Comparison of ENCODE assay signal across 8 mouse cellular contexts in the genomic region with DNA sequence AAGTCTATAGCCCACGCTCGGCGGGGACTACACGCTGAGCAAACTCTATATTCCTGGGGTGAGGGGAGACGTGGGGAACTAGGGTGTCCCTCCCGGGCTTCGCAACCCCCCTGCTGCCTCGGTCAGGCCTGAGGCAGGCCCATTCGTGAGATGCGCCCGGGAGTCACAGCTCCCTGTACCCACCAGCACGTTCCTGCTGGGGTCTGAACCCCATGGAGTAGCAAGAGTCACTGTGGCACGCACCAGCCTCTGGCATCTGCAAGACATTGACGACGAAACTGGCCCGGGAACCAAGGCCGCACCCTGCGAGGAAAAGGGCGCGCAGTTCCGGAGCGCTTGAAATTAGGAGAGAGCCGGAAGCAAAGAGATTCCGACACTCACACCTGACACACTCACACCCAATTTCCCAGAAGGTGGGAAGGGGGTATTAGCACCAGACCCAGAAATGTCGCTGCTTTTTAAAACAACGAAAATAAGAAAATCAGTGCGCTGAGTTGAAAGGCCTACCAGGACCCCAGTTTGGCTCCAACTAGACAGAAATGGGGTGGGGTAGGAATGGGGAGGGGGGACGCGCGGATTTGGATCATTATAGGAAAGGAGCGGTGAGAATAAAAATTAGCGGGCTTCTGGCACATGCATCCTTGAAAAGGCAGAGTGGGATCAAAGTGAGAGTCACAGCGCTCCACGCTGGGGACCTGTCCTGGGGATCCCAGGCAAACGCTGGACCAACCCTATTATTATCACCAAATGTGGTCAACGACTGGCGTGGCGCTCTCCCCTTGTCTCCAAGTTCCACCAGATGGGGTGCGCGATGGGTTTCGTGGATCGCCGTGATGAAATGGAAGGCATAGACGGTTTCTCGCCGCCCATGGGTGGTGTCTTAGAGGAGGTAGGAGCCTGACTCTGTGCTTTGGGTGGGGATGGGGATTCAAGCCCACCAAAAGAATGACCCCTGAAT. TPM values are rescaled to one million over a fixed set of nuclear protein-coding genes. Genes with fewer than 3 reads are reported as not detected.
A peak's percentile ranks its signal among the peaks of the same experiment; 100 is the strongest.
DNase-seq lines count a peak whose midpoint lies in the region; ATAC-seq and TF ChIP-seq lines count a peak whose summit lies in the region.

No protein-coding gene starts in this region.

- peaks cover 40% of the 10 kb centered on the region for H3K4me1 ChIP-seq in kidney, embryonic 14.5 days (ENCODE audit: control insufficient read depth, insufficient read depth, low read length)
- H3K4me1 ChIP-seq in cortical plate, adult 2 months (ENCODE audit: control insufficient read depth, insufficient read depth, low read length), result peaks cover 7% of the 10 kb centered on the region
- H3K4me1 ChIP-seq in hindbrain, embryonic 12.5 days, result peaks cover 56% of the 10 kb centered on the region
- H3K4me1 ChIP-seq in midbrain, embryonic 16.5 days (ENCODE audit: control insufficient read depth, insufficient read depth, low read length), result peaks cover 37% of the 10 kb centered on the region

- H3K9ac ChIP-seq in kidney, embryonic 14.5 days (ENCODE audit: low read depth, low read length), result no peak overlapping the region
- peak overlapping the region; percentile 54 for H3K9ac ChIP-seq in hindbrain, embryonic 12.5 days
- peak overlapping the region; percentile 62 for H3K9ac ChIP-seq in midbrain, embryonic 16.5 days (ENCODE audit: low read depth, low read length)

- WGBS in kidney, embryonic 14.5 days, result 4% methylated on average over 46 of the region's 46 CpGs
- 1% methylated on average over 46 of the region's 46 CpGs for WGBS in hindbrain, embryonic 12.5 days
- WGBS in midbrain, embryonic 16.5 days, result 3% methylated on average over 46 of the region's 46 CpGs

- peak overlapping the region; percentile 46; the same call in 1 of the 2 replicates for H3K4me2 ChIP-seq in kidney, embryonic 14.5 days (replicated peaks; ENCODE audit: low read depth, low read length)
- H3K4me2 ChIP-seq in hindbrain, embryonic 12.5 days (replicated peaks), result peak overlapping the region; percentile 52
- peak overlapping the region; percentile 80 for H3K4me2 ChIP-seq in midbrain, embryonic 16.5 days (ENCODE audit: low read length)

- peak overlapping the region; percentile 32 for H3K4me3 ChIP-seq in kidney, embryonic 14.5 days (ENCODE audit: low read length)
- H3K4me3 ChIP-seq in cortical plate, adult 2 months (ENCODE audit: insufficient read depth, low read length), result peak overlapping the region; percentile 75
- H3K4me3 ChIP-seq in hindbrain, embryonic 12.5 days, result peak overlapping the region; percentile 27
- peak overlapping the region; percentile 45 for H3K4me3 ChIP-seq in midbrain, embryonic 16.5 days (ENCODE audit: low read depth, low read length)

- no peak for TF ChIP-seq POLR2A in cortical plate, adult 2 months (IDR thresholded peaks at IDR 0.05; ENCODE audit: extremely low read depth, insufficient read depth, low read length)

- TF ChIP-seq CTCF in cortical plate, adult 2 months (IDR thresholded peaks at IDR 0.05; ENCODE audit: extremely low read depth, insufficient read depth, low read length), result no peak

- H3K36me3 ChIP-seq in kidney, embryonic 14.5 days (ENCODE audit: control insufficient read depth, insufficient read depth, low read length), result no peaks in the 10 kb centered on the region
- no peaks in the 10 kb centered on the region for H3K36me3 ChIP-seq in hindbrain, embryonic 12.5 days
- no peaks in the 10 kb centered on the region for H3K36me3 ChIP-seq in midbrain, embryonic 16.5 days (ENCODE audit: control insufficient read depth, insufficient read depth, low read length)

- H3K27ac ChIP-seq in kidney, embryonic 14.5 days (ENCODE audit: low read depth, low read length), result no peak overlapping the region
- H3K27ac ChIP-seq in cortical plate, adult 2 months (ENCODE audit: insufficient read depth, low read length), result peak overlapping the region; percentile 34
- no peak overlapping the region for H3K27ac ChIP-seq in hindbrain, embryonic 12.5 days
- peak overlapping the region; percentile 76 for H3K27ac ChIP-seq in midbrain, embryonic 16.5 days (ENCODE audit: low read length)

- DNase-seq in kidney, postnatal 10 days, result no peak
- DNase-seq in left cerebral cortex, postnatal 4 days, result no peak
- no peak for DNase-seq in natural killer cell, adult 2 months (ENCODE audit: low spot score in 2 of 2)

- no peak for ATAC-seq in kidney, embryonic 14.5 days (ENCODE audit: low FRiP score, low TSS enrichment)
- no peak for ATAC-seq in hindbrain, embryonic 12.5 days (ENCODE audit: low FRiP score)
- no peak for ATAC-seq in midbrain, embryonic 16.5 days
- ATAC-seq in activated CD4-positive, CD25-positive, alpha-beta regulatory T cell, adult 4 months, result no peak

- peaks cover 77% of the 10 kb centered on the region for H3K27me3 ChIP-seq in kidney, embryonic 14.5 days (ENCODE audit: control insufficient read depth, insufficient read depth, low read length)
- H3K27me3 ChIP-seq in hindbrain, embryonic 12.5 days, result peaks cover 84% of the 10 kb centered on the region
- peaks cover 37% of the 10 kb centered on the region for H3K27me3 ChIP-seq in midbrain, embryonic 16.5 days (ENCODE audit: control insufficient read depth, insufficient read depth, low read depth, low read length)

- intact Hi-C loops in left cerebral cortex, postnatal 4 days (cut with DNase I), result no loop called here

- no peaks in the 10 kb centered on the region for H3K9me3 ChIP-seq in kidney, embryonic 14.5 days (ENCODE audit: control insufficient read depth, low read length)
- no peaks in the 10 kb centered on the region for H3K9me3 ChIP-seq in hindbrain, embryonic 12.5 days (replicated peaks)
- H3K9me3 ChIP-seq in midbrain, embryonic 16.5 days (replicated peaks; ENCODE audit: control insufficient read depth, low read length, poor library complexity, severe bottlenecking), result no peaks in the 10 kb centered on the region

RNA-seq across cellular contexts. Expression of a gene that starts 7.2 kb away (rescaled TPM):
- polyA plus RNA-seq in kidney, embryonic 14.5 days (2014; fragmentation: Nextera tagmentation; extraction: Ambion mirVana), result 47.4 and 48.6 TPM in 2 replicates
- 27.4 and 34.0 TPM in 2 replicates for polyA plus RNA-seq in cortical plate, adult 2 months (2012; rRNA removed)
- polyA plus RNA-seq in hindbrain, embryonic 12.5 days (2016; fragmentation: Nextera tagmentation; extraction: Ambion mirVana), result 47.8 and 59.3 TPM in 2 replicates
- polyA plus RNA-seq in midbrain, embryonic 16.5 days (2015; fragmentation: Nextera tagmentation; extraction: Ambion mirVana), result 24.4 and 26.2 TPM in 2 replicates
- 10 to 100 TPM; 18.6 to 19.3 TPM for total RNA-seq in left cerebral cortex, postnatal 4 days (2021)
- polyA plus RNA-seq in activated CD4-positive, CD25-positive, alpha-beta regulatory T cell, adult 4 months (2017; shearing (Covaris generic)), result under 1 TPM in 1 of 2 experiments, not detected in 1; 0.32 TPM

RNA-seq across cellular contexts. Expression of a gene that starts 7.2 kb away (rescaled TPM):
- 0.12 and 0.23 TPM in 2 replicates for polyA plus RNA-seq in kidney, embryonic 14.5 days (2014; fragmentation: Nextera tagmentation; extraction: Ambion mirVana)
- polyA plus RNA-seq in cortical plate, adult 2 months (2012; rRNA removed), result 28.3 TPM in 2 replicates
- 9.2 and 10.4 TPM in 2 replicates for polyA plus RNA-seq in hindbrain, embryonic 12.5 days (2016; fragmentation: Nextera tagmentation; extraction: Ambion mirVana)
- 38.0 and 42.3 TPM in 2 replicates for polyA plus RNA-seq in midbrain, embryonic 16.5 days (2015; fragmentation: Nextera tagmentation; extraction: Ambion mirVana)
- 100 to 1,000 TPM; 328 to 363 TPM for total RNA-seq in left cerebral cortex, postnatal 4 days (2021)
- polyA plus RNA-seq in activated CD4-positive, CD25-positive, alpha-beta regulatory T cell, adult 4 months (2017; shearing (Covaris generic)), result not detected

RNA-seq across cellular contexts. Expression of a gene that starts 52.7 kb away (rescaled TPM):
- 13.5 and 25.0 TPM in 2 replicates for polyA plus RNA-seq in kidney, embryonic 14.5 days (2014; fragmentation: Nextera tagmentation; extraction: Ambion mirVana)
- 10.4 and 11.0 TPM in 2 replicates for polyA plus RNA-seq in cortical plate, adult 2 months (2012; rRNA removed)
- 9.8 and 10.1 TPM in 2 replicates for polyA plus RNA-seq in hindbrain, embryonic 12.5 days (2016; fragmentation: Nextera tagmentation; extraction: Ambion mirVana)
- 3.5 and 3.9 TPM in 2 replicates for polyA plus RNA-seq in midbrain, embryonic 16.5 days (2015; fragmentation: Nextera tagmentation; extraction: Ambion mirVana)
- 10 to 100 TPM; 11.3 to 14.7 TPM for total RNA-seq in left cerebral cortex, postnatal 4 days (2021)
- 10 to 100 TPM; 33.7 to 49.3 TPM for polyA plus RNA-seq in activated CD4-positive, CD25-positive, alpha-beta regulatory T cell, adult 4 months (2017; shearing (Covaris generic))

RNA-seq across cellular contexts. Expression of a gene that starts 56.1 kb away (rescaled TPM):
- 22.3 and 29.8 TPM in 2 replicates for polyA plus RNA-seq in kidney, embryonic 14.5 days (2014; fragmentation: Nextera tagmentation; extraction: Ambion mirVana)
- 123 and 124 TPM in 2 replicates for polyA plus RNA-seq in cortical plate, adult 2 months (2012; rRNA removed)
- polyA plus RNA-seq in hindbrain, embryonic 12.5 days (2016; fragmentation: Nextera tagmentation; extraction: Ambion mirVana), result 63.0 and 67.8 TPM in 2 replicates
- polyA plus RNA-seq in midbrain, embryonic 16.5 days (2015; fragmentation: Nextera tagmentation; extraction: Ambion mirVana), result 134 and 144 TPM in 2 replicates
- 10 to 100 TPM; 84.5 to 93.2 TPM for total RNA-seq in left cerebral cortex, postnatal 4 days (2021)
- 10 to 100 TPM; 21.1 to 23.9 TPM for polyA plus RNA-seq in activated CD4-positive, CD25-positive, alpha-beta regulatory T cell, adult 4 months (2017; shearing (Covaris generic))

Comparison
In these comparisons a context has a peak if more than half of its experiments do, and no peak if none do; other contexts are left out.
1. H3K27ac ChIP-seq: peak in cortical plate, adult 2 months (single experiment) and midbrain, embryonic 16.5 days (single experiment); none in kidney, embryonic 14.5 days (single experiment) and hindbrain, embryonic 12.5 days (single experiment).
2. RNA of a gene that starts 7.2 kb away (polyA plus RNA-seq): 47.4 to 48.6 TPM in kidney, embryonic 14.5 days, 47.8 to 59.3 TPM in hindbrain, embryonic 12.5 days, 27.4 to 34.0 TPM in cortical plate, adult 2 months and 24.4 to 26.2 TPM in midbrain, embryonic 16.5 days; 0.32 TPM in activated CD4-positive, CD25-positive, alpha-beta regulatory T cell, adult 4 months; every median in the first group is over 10 times any median in the second.
3. Peak in every context shown above with its lines, with median percentiles within 50 percentile points of each other: H3K4me2 ChIP-seq and H3K4me3 ChIP-seq.